Mouse (Mus musculus): ENCODE data around the gene Sinhcaf. TPM values are rescaled to one million over a fixed set of nuclear protein-coding genes. Genes with fewer than 3 reads are reported as not detected.

The Sinhcaf gene
- 23.2 and 25.2 TPM in 2 replicates for polyA plus RNA-seq (2015; fragmentation: Nextera tagmentation; extraction: Ambion mirVana)

GRCm38 (mm10) chr6:148946409-148946742 is at the start of gene Sinhcaf:
TSS of gene Sinhcaf (minus strand) at chr6:148946467.

GRCm38 (mm10) chr6:148895773-148896506 is 50.3 kb downstream of the Sinhcaf start, which contains the start of gene Caprin2:
TSS of gene Caprin2 (minus strand) at chr6:148896237.

Other genes starting within 250 kb of the Sinhcaf start
- gene Ipo8, start 115.0 kb downstream of the Sinhcaf start, polyA plus RNA-seq (2015; fragmentation: Nextera tagmentation; extraction: Ambion mirVana) = 9.1 and 10.6 TPM in 2 replicates
- gene Caprin2, start 50.2 kb downstream of the Sinhcaf start, polyA plus RNA-seq (2015; fragmentation: Nextera tagmentation; extraction: Ambion mirVana) = 5.4 and 5.5 TPM in 2 replicates
- gene Dennd5b, start 155.2 kb upstream of the Sinhcaf start, polyA plus RNA-seq (2015; fragmentation: Nextera tagmentation; extraction: Ambion mirVana) = 2.6 TPM in 2 replicates
- gene Gm10203, start 183.7 kb upstream of the Sinhcaf start, polyA plus RNA-seq (2015; fragmentation: Nextera tagmentation; extraction: Ambion mirVana) = not detected in 2 replicates
- gene Etfbkmt, start 193.4 kb upstream of the Sinhcaf start, polyA plus RNA-seq (2015; fragmentation: Nextera tagmentation; extraction: Ambion mirVana) = 17.9 and 25.9 TPM in 2 replicates
- 15.4 and 16.0 TPM in 2 replicates for gene Amn1, start 242.2 kb upstream of the Sinhcaf start, polyA plus RNA-seq (2015; fragmentation: Nextera tagmentation; extraction: Ambion mirVana)